ENCODE assay signal across 8 mouse cellular contexts in the genomic region with DNA sequence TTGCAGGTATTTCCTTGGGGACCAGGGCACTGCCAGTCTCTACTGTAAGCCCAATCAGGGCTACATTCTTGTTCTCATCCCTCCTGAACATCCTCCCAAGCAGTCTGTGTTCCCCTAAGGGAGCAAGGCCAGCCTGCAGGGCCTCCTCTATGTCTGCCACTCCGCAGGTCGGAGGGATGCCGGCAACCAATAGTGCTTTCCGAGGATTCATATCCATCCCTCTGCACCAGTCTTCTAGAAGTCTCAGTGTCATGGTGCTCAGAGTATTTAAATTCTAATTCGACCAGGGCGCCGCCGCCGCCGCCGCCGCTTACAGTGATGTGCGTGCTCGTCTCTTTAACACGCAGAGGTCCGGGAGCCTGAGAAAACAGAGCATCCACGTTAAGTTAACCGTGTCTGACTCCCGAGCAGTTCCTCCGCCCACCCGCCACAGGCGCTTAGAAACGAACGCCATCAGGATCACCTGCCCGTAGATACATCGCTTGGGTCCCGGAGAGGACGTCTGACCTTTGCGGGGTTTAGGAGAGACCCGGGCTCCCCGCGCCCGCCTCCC. TPM values are rescaled to one million over a fixed set of nuclear protein-coding genes. Genes with fewer than 3 reads are reported as not detected.
A peak's percentile ranks its signal among the peaks of the same experiment; 100 is the strongest.
DNase-seq lines count a peak whose midpoint lies in the region; ATAC-seq and TF ChIP-seq lines count a peak whose summit lies in the region.

No protein-coding gene starts in this region.

- no peaks in the 10 kb centered on the region for H3K9me3 ChIP-seq in heart, postnatal 0 days (replicated peaks; ENCODE audit: control insufficient read depth, low read length)
- no peaks in the 10 kb centered on the region for H3K9me3 ChIP-seq in forebrain, embryonic 14.5 days (replicated peaks; ENCODE audit: control insufficient read depth, low read length)
- H3K9me3 ChIP-seq in liver, embryonic 16.5 days (replicated peaks; ENCODE audit: control insufficient read depth, low read length), result no peaks in the 10 kb centered on the region

- peak overlapping the region; percentile 90 for H3K4me2 ChIP-seq in heart, postnatal 0 days (ENCODE audit: low read depth, low read length)
- H3K4me2 ChIP-seq in forebrain, embryonic 14.5 days (ENCODE audit: low read length), result peak overlapping the region; percentile 93
- H3K4me2 ChIP-seq in liver, embryonic 16.5 days (ENCODE audit: low read depth, low read length), result peak overlapping the region; percentile 95

- under 1% methylated on average over 33 of the region's 33 CpGs for WGBS in heart, postnatal 0 days
- WGBS in forebrain, embryonic 14.5 days, result 1% methylated on average over 33 of the region's 33 CpGs
- WGBS in liver, embryonic 16.5 days (ENCODE audit: insufficient replicate concordance), result under 1% methylated on average over 33 of the region's 33 CpGs

- H3K27ac ChIP-seq in heart, postnatal 0 days (ENCODE audit: low read depth), result peak overlapping the region; percentile 95
- peak overlapping the region; percentile 88 for H3K27ac ChIP-seq in forebrain, embryonic 14.5 days (ENCODE audit: low read depth, low read length)
- peak overlapping the region; percentile 94 for H3K27ac ChIP-seq in liver, embryonic 16.5 days (ENCODE audit: low read length)

- H3K9ac ChIP-seq in heart, postnatal 0 days (replicated peaks; ENCODE audit: low read depth, low read length), result peak overlapping the region; percentile 84
- H3K9ac ChIP-seq in forebrain, embryonic 14.5 days (ENCODE audit: low read length), result peak overlapping the region; percentile 86
- H3K9ac ChIP-seq in liver, embryonic 16.5 days (ENCODE audit: low read depth, low read length), result peak overlapping the region; percentile 91

- ATAC-seq in heart, postnatal 0 days (ENCODE audit: insufficient read depth, low read depth), result peak; percentile 45
- ATAC-seq in forebrain, embryonic 14.5 days, result peak; percentile 72
- ATAC-seq in liver, embryonic 16.5 days (ENCODE audit: low read depth), result peak; percentile 40

- no peak for DNase-seq in heart, postnatal 0 days (ENCODE audit: low spot score)
- no peak for DNase-seq in heart, adult 18-20 months
- peak; percentile 35 for DNase-seq in MN1 (ENCODE audit: low spot score)
- no peak for DNase-seq in forebrain, embryonic 14.5 days (ENCODE audit: low spot score)
- DNase-seq in right cerebral cortex, postnatal 4 days, result no peak
- DNase-seq in kidney, postnatal 4 days, result no peak
- no peak for DNase-seq in left cerebral cortex, adult 8-10 months (ENCODE audit: low spot score in 2 of 2)

- peaks cover 13% of the 10 kb centered on the region for H3K4me1 ChIP-seq in heart, postnatal 0 days (ENCODE audit: control insufficient read depth, insufficient read depth)
- H3K4me1 ChIP-seq in forebrain, embryonic 14.5 days (ENCODE audit: control insufficient read depth, insufficient read depth, low read length), result peaks cover 18% of the 10 kb centered on the region
- H3K4me1 ChIP-seq in liver, embryonic 16.5 days (ENCODE audit: control insufficient read depth, low read depth, low read length), result peaks cover 22% of the 10 kb centered on the region

- H3K4me3 ChIP-seq in heart, postnatal 0 days (ENCODE audit: low read depth, low read length), result peak overlapping the region; percentile 89
- H3K4me3 ChIP-seq in forebrain, embryonic 14.5 days (ENCODE audit: low read depth, low read length), result peak overlapping the region; percentile 87
- H3K4me3 ChIP-seq in liver, embryonic 16.5 days (ENCODE audit: low read depth, low read length), result peak overlapping the region; percentile 93

- H3K36me3 ChIP-seq in heart, postnatal 0 days (replicated peaks; ENCODE audit: control insufficient read depth, insufficient read depth, low read length), result peaks cover 7% of the 10 kb centered on the region; the same call in 1 of the 2 replicates
- H3K36me3 ChIP-seq in forebrain, embryonic 14.5 days (ENCODE audit: control insufficient read depth, insufficient read depth, low read length), result peaks cover 5% of the 10 kb centered on the region
- 0 out of 2 replicates have a peak, but pooled peaks cover 1% of the 10 kb centered on the region for H3K36me3 ChIP-seq in liver, embryonic 16.5 days (ENCODE audit: control insufficient read depth, insufficient read depth)

- TF ChIP-seq CTCF in heart, postnatal 0 days (IDR thresholded peaks at IDR 0.05; ENCODE audit: low read depth), result no peak

- TF ChIP-seq EP300 in heart, postnatal 0 days (IDR thresholded peaks at IDR 0.05; ENCODE audit: low read depth), result no peak

- no peaks in the 10 kb centered on the region for H3K27me3 ChIP-seq in heart, postnatal 0 days (ENCODE audit: control insufficient read depth, insufficient read depth, low read length)
- no peaks in the 10 kb centered on the region for H3K27me3 ChIP-seq in forebrain, embryonic 14.5 days (replicated peaks; ENCODE audit: control insufficient read depth, insufficient read depth, low read length)
- H3K27me3 ChIP-seq in liver, embryonic 16.5 days (ENCODE audit: control insufficient read depth, insufficient read depth, low read depth, low read length), result no peaks in the 10 kb centered on the region

RNA-seq across cellular contexts. Expression of a gene that starts 0.3 kb away (rescaled TPM):
- total RNA-seq in heart, postnatal 0 days (2014; rRNA removed; ENCODE audit: low replicate concordance), result 1.2 TPM in 1 of 2 replicates, not detected in the other
- polyA plus RNA-seq in heart, postnatal 0 days (2015; fragmentation: Nextera tagmentation; extraction: Ambion mirVana), result 11.3 and 11.6 TPM in 2 replicates
- total RNA-seq in heart, adult 18-20 months (2021), result 1 to 10 TPM; 7.5 to 8.5 TPM
- 47.0 and 59.8 TPM in 2 replicates for polyA plus RNA-seq in forebrain, embryonic 14.5 days (2014; fragmentation: Nextera tagmentation; extraction: Ambion mirVana)
- 5.6 and 6.8 TPM in 2 replicates for polyA plus RNA-seq in liver, embryonic 16.5 days (2015; fragmentation: Nextera tagmentation; extraction: Ambion mirVana)
- total RNA-seq in left cerebral cortex, adult 8-10 months (2022), result 10 to 100 TPM; 29.9 to 37.3 (median 33.4) TPM

RNA-seq across cellular contexts. Expression of a gene that starts 0.5 kb away (rescaled TPM):
- total RNA-seq in heart, postnatal 0 days (2014; rRNA removed; ENCODE audit: low replicate concordance), result 2.6 and 9.3 TPM in 2 replicates
- polyA plus RNA-seq in heart, postnatal 0 days (2015; fragmentation: Nextera tagmentation; extraction: Ambion mirVana), result 7.7 and 10.0 TPM in 2 replicates
- total RNA-seq in heart, adult 18-20 months (2021), result 1 to 10 TPM; 4.6 to 5.1 TPM
- polyA plus RNA-seq in forebrain, embryonic 14.5 days (2014; fragmentation: Nextera tagmentation; extraction: Ambion mirVana), result 12.3 and 14.2 TPM in 2 replicates
- 4.6 and 4.7 TPM in 2 replicates for polyA plus RNA-seq in liver, embryonic 16.5 days (2015; fragmentation: Nextera tagmentation; extraction: Ambion mirVana)
- 1 to 10 TPM; 5.3 to 6.3 (median 5.9) TPM for total RNA-seq in left cerebral cortex, adult 8-10 months (2022)

RNA-seq across cellular contexts. Expression of a gene that starts 14.5 kb away (rescaled TPM):
- total RNA-seq in heart, postnatal 0 days (2014; rRNA removed; ENCODE audit: low replicate concordance), result not detected in 2 replicates
- not detected in 2 replicates for polyA plus RNA-seq in heart, postnatal 0 days (2015; fragmentation: Nextera tagmentation; extraction: Ambion mirVana)
- not detected for total RNA-seq in heart, adult 18-20 months (2021)
- polyA plus RNA-seq in forebrain, embryonic 14.5 days (2014; fragmentation: Nextera tagmentation; extraction: Ambion mirVana), result not detected in 2 replicates
- not detected in 2 replicates for polyA plus RNA-seq in liver, embryonic 16.5 days (2015; fragmentation: Nextera tagmentation; extraction: Ambion mirVana)
- not detected for total RNA-seq in left cerebral cortex, adult 8-10 months (2022)

RNA-seq across cellular contexts. Expression of a gene that starts 14.5 kb away (rescaled TPM):
- 1.8 and 5.7 TPM in 2 replicates for total RNA-seq in heart, postnatal 0 days (2014; rRNA removed; ENCODE audit: low replicate concordance)
- 17.2 and 20.5 TPM in 2 replicates for polyA plus RNA-seq in heart, postnatal 0 days (2015; fragmentation: Nextera tagmentation; extraction: Ambion mirVana)
- total RNA-seq in heart, adult 18-20 months (2021), result 10 to 100 TPM; 12.9 to 13.5 TPM
- 30.6 and 36.6 TPM in 2 replicates for polyA plus RNA-seq in forebrain, embryonic 14.5 days (2014; fragmentation: Nextera tagmentation; extraction: Ambion mirVana)
- polyA plus RNA-seq in liver, embryonic 16.5 days (2015; fragmentation: Nextera tagmentation; extraction: Ambion mirVana), result 10.1 and 13.0 TPM in 2 replicates
- 10 to 100 TPM; 12.7 to 15.0 (median 13.4) TPM for total RNA-seq in left cerebral cortex, adult 8-10 months (2022)

RNA-seq across cellular contexts. Expression of a gene that starts 14.7 kb away (rescaled TPM):
- total RNA-seq in heart, postnatal 0 days (2014; rRNA removed; ENCODE audit: low replicate concordance), result 44.0 and 52.3 TPM in 2 replicates
- polyA plus RNA-seq in heart, postnatal 0 days (2015; fragmentation: Nextera tagmentation; extraction: Ambion mirVana), result 22.4 and 23.5 TPM in 2 replicates
- 10 to 100 TPM; 26.9 to 27.8 TPM for total RNA-seq in heart, adult 18-20 months (2021)
- polyA plus RNA-seq in forebrain, embryonic 14.5 days (2014; fragmentation: Nextera tagmentation; extraction: Ambion mirVana), result 53.0 and 58.2 TPM in 2 replicates
- 17.5 and 17.6 TPM in 2 replicates for polyA plus RNA-seq in liver, embryonic 16.5 days (2015; fragmentation: Nextera tagmentation; extraction: Ambion mirVana)
- 10 to 100 TPM; 30.1 to 31.7 (median 31.3) TPM for total RNA-seq in left cerebral cortex, adult 8-10 months (2022)
